Mouse (Mus musculus) heart, embryonic 12.5 days (tissue): ENCODE results near the gene Sapcd2. TPM values are rescaled to one million over a fixed set of nuclear protein-coding genes. Genes with fewer than 3 reads are reported as not detected.

ENCODE experiments used
- ATAC-seq: fragments of 200-750 bp; cut with Nextera tagmentation; 2 replicates; pipeline ENCODE4 v1.8.0; 2017; ENCODE audit warnings: moderate TSS enrichment, moderate library complexity; ENCODE audit not compliant: insufficient number of reproducible peaks, low FRiP score
- H3K27ac ChIP-seq: fragments of 300-500 bp; sonication (generic); 2 replicates; pipeline ENCODE4 v1.5.1; 2016; ENCODE audit warnings: mild to moderate bottlenecking, moderate library complexity; ENCODE audit not compliant: poor library complexity, severe bottlenecking
- H3K27me3 ChIP-seq: fragments of 300-500 bp; sonication (generic); replicated peaks from 2 replicates; pipeline ENCODE4 v1.6.1; 2016; ENCODE audit warnings: mild to moderate bottlenecking, moderate library complexity
- H3K36me3 ChIP-seq: fragments of 300-500 bp; sonication (generic); 2 replicates; pipeline ENCODE4 v1.6.1; 2016; ENCODE audit warnings: mild to moderate bottlenecking, moderate library complexity
- H3K4me1 ChIP-seq: fragments of 300-500 bp; sonication (generic); replicated peaks from 2 replicates; pipeline ENCODE4 v1.6.1; 2016; ENCODE audit warnings: mild to moderate bottlenecking
- H3K4me2 ChIP-seq: fragments of 300-500 bp; sonication (generic); 2 replicates; pipeline ENCODE4 v1.6.1; 2016; ENCODE audit warnings: mild to moderate bottlenecking, moderate library complexity
- H3K4me3 ChIP-seq: fragments of 300-500 bp; sonication (generic); 2 replicates; pipeline ENCODE4 v1.5.1; 2016; ENCODE audit warnings: mild to moderate bottlenecking
- H3K9ac ChIP-seq: fragments of 300-500 bp; sonication (generic); 2 replicates; pipeline ENCODE4 v1.6.1; 2016; ENCODE audit warnings: mild to moderate bottlenecking, moderate library complexity
- H3K9me3 ChIP-seq: fragments of 300-500 bp; sonication (generic); replicated peaks from 2 replicates; pipeline ENCODE4 v1.6.1; 2016; ENCODE audit warnings: mild to moderate bottlenecking, moderate library complexity
- WGBS: fragments of 180-500 bp; shearing (Covaris S2); methylation state at CpG from one replicate; pipeline ENCODE4 v1.1.7; 2016; 5-methylcytosine and 5-hydroxymethylcytosine counted together
- polyA plus RNA-seq: library from polyadenylated mRNA; unstranded; fragments of >200 nt; fragmentation: Nextera tagmentation; extraction: Ambion mirVana; gene quantifications from 2 replicates; pipeline ENCODE4 v1.2.1, GENCODE M21; 2016

Sapcd2 gene
- polyA plus RNA-seq, 1 experiment from 2014 or later: 20.0 TPM

DNA sequence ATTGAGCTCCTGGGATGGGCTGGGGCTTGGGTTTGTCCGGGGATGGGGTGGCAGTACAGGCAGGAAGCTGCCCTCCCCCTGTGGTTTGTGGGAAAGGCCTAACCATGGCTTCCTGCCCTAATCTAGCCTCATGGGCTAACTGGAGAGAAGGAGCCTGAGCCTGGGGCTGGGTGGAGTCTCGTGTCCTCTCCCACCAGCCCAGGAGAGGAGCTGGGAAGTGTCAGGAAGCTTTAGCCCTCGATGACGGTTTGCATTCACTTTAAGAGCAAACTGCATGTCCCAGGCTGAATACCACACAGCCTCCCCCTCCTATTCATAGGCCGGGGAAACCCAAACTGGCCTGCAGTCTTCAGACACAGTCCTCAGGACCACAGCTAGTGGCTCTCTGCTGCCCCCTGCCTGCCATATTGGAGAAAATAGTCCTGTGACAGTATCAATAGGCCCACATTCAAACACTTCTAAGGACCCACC lies 54.6 kb downstream of the Sapcd2 start:
- Histone ChIP-seq H3K27ac (no peak overlapping the region), H3K27me3 (peaks cover 75% of the 10 kb centered on the region), H3K4me1 (peaks cover 6% of the 10 kb centered on the region; the same call in 1 of the 2 replicates), H3K36me3 (no peaks in the 10 kb centered on the region), H3K4me3 (no peak overlapping the region), H3K9me3 (no peaks in the 10 kb centered on the region), H3K9ac (no peak overlapping the region), H3K4me2 (no peak overlapping the region)
- WGBS: 23% methylated on average over 5 of the region's 5 CpGs
- ATAC-seq: no peak

DNA sequence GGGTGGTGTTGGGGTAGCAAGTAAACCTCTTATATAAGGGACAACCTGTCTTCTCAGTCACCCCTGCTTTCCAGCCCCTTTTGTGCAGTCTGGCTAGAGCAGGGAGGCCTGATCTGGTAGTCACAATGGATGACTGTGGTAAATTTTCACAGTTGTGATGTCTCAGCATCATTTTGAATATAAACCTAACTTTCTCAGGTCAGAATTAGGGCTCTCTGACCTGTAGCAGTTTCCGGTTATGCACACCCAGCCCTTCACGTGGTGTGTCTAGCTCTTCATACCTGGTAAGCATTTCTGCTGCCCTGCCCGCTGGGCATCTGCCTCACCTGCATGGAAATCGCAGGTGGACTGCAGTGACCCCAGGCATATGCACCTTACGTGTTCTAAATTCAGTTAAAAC lies 55.1 kb downstream of the Sapcd2 start:
- no peak overlapping the region for H3K4me2 ChIP-seq
- peaks cover 6% of the 10 kb centered on the region; the same call in 1 of the 2 replicates for H3K4me1 ChIP-seq
- no peak overlapping the region for H3K9ac ChIP-seq
- H3K9me3 ChIP-seq: no peaks in the 10 kb centered on the region
- no peaks in the 10 kb centered on the region for H3K36me3 ChIP-seq
- 81% methylated on average over 5 of the region's 5 CpGs for WGBS
- H3K4me3 ChIP-seq: no peak overlapping the region
- peaks cover 80% of the 10 kb centered on the region for H3K27me3 ChIP-seq
- H3K27ac ChIP-seq: no peak overlapping the region
- no peak for ATAC-seq

Other genes with a start within 250 kb of the Sapcd2 start
- 10.8 and 12.8 TPM in 2 replicates for gene Nrarp, start 191.6 kb upstream of the Sapcd2 start, polyA plus RNA-seq
- gene Tor4a, start 175.4 kb upstream of the Sapcd2 start, polyA plus RNA-seq: 6.6 and 7.0 TPM in 2 replicates
- 73.3 and 74.4 TPM in 2 replicates for gene Nelfb, start 160.8 kb upstream of the Sapcd2 start, polyA plus RNA-seq
- gene Stpg3, start 157.7 kb upstream of the Sapcd2 start, polyA plus RNA-seq: not detected in 2 replicates
- not detected in 2 replicates for gene Fam166a, start 153.6 kb upstream of the Sapcd2 start, polyA plus RNA-seq
- 388 and 392 TPM in 2 replicates for gene Tubb4b, start 147.6 kb upstream of the Sapcd2 start, polyA plus RNA-seq
- not detected in 2 replicates for gene Slc34a3, start 138.0 kb upstream of the Sapcd2 start, polyA plus RNA-seq
- gene Rnf224, start 135.5 kb upstream of the Sapcd2 start, polyA plus RNA-seq: not detected in 2 replicates
- gene Rnf208, start 130.1 kb upstream of the Sapcd2 start, polyA plus RNA-seq: 6.5 and 7.6 TPM in 2 replicates
- not detected in 2 replicates for gene Cysrt1, start 129.9 kb upstream of the Sapcd2 start, polyA plus RNA-seq
- 2.6 and 3.2 TPM in 2 replicates for gene AL732309.1, start 125.5 kb upstream of the Sapcd2 start, polyA plus RNA-seq
- gene Tmem203, start 116.9 kb upstream of the Sapcd2 start, polyA plus RNA-seq: 18.3 and 19.1 TPM in 2 replicates
- gene Tprn, start 109.7 kb upstream of the Sapcd2 start, polyA plus RNA-seq: 4.9 and 5.1 TPM in 2 replicates
- gene Ssna1, start 99.9 kb upstream of the Sapcd2 start, polyA plus RNA-seq: 131 and 133 TPM in 2 replicates
- gene Anapc2, start 99.8 kb upstream of the Sapcd2 start, polyA plus RNA-seq: 83.4 and 87.7 TPM in 2 replicates
- gene Tmem210, start 84.2 kb upstream of the Sapcd2 start, polyA plus RNA-seq: not detected in 2 replicates
- not detected in 2 replicates for gene Lrrc26, start 82.4 kb upstream of the Sapcd2 start, polyA plus RNA-seq
- gene Grin1, start 53.1 kb upstream of the Sapcd2 start, polyA plus RNA-seq: 0.44 TPM in 1 of 2 replicates, not detected in the other
- gene Man1b1, start 40.0 kb upstream of the Sapcd2 start, polyA plus RNA-seq: 34.0 and 40.9 TPM in 2 replicates
- 11.3 TPM in 2 replicates for gene Dpp7, start 16.0 kb upstream of the Sapcd2 start, polyA plus RNA-seq
- gene Uap1l1, start 6.6 kb upstream of the Sapcd2 start, polyA plus RNA-seq: 10.7 and 11.2 TPM in 2 replicates
- 0.18 and 0.44 TPM in 2 replicates for gene Entpd2, start 23.6 kb downstream of the Sapcd2 start, polyA plus RNA-seq
- 22.3 and 22.4 TPM in 2 replicates for gene Npdc1, start 27.0 kb downstream of the Sapcd2 start, polyA plus RNA-seq
- not detected in 2 replicates for gene Fut7, start 50.9 kb downstream of the Sapcd2 start, polyA plus RNA-seq
- gene Abca2, start 56.4 kb downstream of the Sapcd2 start, polyA plus RNA-seq: 4.8 and 5.0 TPM in 2 replicates
- gene Clic3, start 84.5 kb downstream of the Sapcd2 start, polyA plus RNA-seq: 1.1 and 1.4 TPM in 2 replicates
- 22.1 and 22.7 TPM in 2 replicates for gene Paxx, start 88.8 kb downstream of the Sapcd2 start, polyA plus RNA-seq
- gene Ptgds, start 97.7 kb downstream of the Sapcd2 start, polyA plus RNA-seq: 2.4 and 2.6 TPM in 2 replicates
- not detected in 2 replicates for gene Lcn12, start 121.6 kb downstream of the Sapcd2 start, polyA plus RNA-seq
- 82.7 and 83.3 TPM in 2 replicates for gene Fbxw5, start 128.4 kb downstream of the Sapcd2 start, polyA plus RNA-seq
- 2.4 and 3.3 TPM in 2 replicates for gene C8g, start 129.4 kb downstream of the Sapcd2 start, polyA plus RNA-seq
- 21.1 and 22.3 TPM in 2 replicates for gene Traf2, start 174.6 kb downstream of the Sapcd2 start, polyA plus RNA-seq
- gene Edf1, start 185.5 kb downstream of the Sapcd2 start, polyA plus RNA-seq: 300 and 303 TPM in 2 replicates
- 1.2 and 3.5 TPM in 2 replicates for gene Mamdc4, start 202.5 kb downstream of the Sapcd2 start, polyA plus RNA-seq
- 161 and 164 TPM in 2 replicates for gene Phpt1, start 202.9 kb downstream of the Sapcd2 start, polyA plus RNA-seq
- 0.46 and 0.51 TPM in 2 replicates for gene Ajm1, start 209.4 kb downstream of the Sapcd2 start, polyA plus RNA-seq
- gene Rabl6, start 236.2 kb downstream of the Sapcd2 start, polyA plus RNA-seq: 48.6 and 49.2 TPM in 2 replicates
- 0.12 and 0.14 TPM in 2 replicates for gene Ccdc183, start 245.4 kb downstream of the Sapcd2 start, polyA plus RNA-seq
- gene Tmem141, start 249.7 kb downstream of the Sapcd2 start, polyA plus RNA-seq: 15.3 and 17.8 TPM in 2 replicates